Mouse (Mus musculus): ENCODE measurements around the gene Ctxn2. TPM values are rescaled to one million over a fixed set of nuclear protein-coding genes. Genes with fewer than 3 reads are reported as not detected.
"Not testable (repeated sequence)": the region's sequence is repeated elsewhere in the genome, so short reads cannot be mapped to it uniquely, and the experiment has no call there.

Gene Ctxn2
- 0.28 and 0.33 TPM in 2 replicates for polyA plus RNA-seq (2015; fragmentation: Nextera tagmentation; extraction: Ambion mirVana)

DNA sequence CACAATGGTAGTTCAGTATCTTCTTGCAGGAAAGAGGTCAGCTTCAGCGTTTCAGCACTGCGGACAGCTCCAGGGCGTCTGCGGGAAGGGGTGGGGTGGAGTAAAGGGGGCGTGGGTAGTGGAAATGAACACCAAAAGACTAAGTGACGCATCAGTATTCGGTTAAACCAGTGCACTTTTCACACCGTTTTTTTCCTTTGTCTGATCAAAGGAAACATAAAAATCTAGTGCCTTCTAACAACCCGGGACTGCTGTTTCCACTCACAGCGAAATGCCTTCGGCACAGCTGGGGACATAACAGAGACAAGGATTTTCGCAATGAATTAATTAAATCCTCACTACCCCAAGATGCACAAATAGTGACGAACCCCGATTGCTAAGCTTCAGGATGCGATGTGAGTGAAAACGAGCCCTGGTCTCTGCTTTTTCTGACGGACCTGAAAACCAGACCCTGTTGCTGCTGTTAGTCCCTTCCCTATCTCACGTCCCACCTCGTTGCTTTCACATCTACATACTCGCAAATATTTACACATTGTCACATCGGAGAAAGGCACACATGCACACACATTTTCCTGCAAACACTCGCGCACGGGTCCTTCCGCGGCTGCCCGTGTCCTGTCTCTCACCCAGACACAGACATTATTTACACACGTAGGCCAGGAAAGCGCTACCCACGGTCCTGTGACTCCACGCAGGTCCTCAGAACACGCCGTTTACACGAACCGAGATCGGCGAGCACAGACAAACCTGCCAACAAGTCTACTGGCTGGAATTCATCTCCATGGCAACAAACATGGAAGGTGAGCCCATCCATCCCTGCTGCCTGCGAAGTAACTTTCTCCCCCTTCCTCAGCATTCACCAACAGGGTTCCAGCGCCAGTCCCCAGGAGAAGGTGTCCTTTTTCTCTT lies at the start of gene Ctxn2:
TSS of gene Ctxn2 (plus strand) at position 790 of the 909 bp plus-strand sequence.
- H3K4me2 ChIP-seq (replicated peaks; ENCODE audit: low read depth) = peak within 1 kb of the TSS; percentile 50
- H3K9ac ChIP-seq (ENCODE audit: low read length) = no peak within 1 kb of the TSS
- no peaks in the 10 kb centered on the region for H3K4me1 ChIP-seq (replicated peaks; ENCODE audit: control insufficient read depth, insufficient read depth)
- H3K9me3 ChIP-seq (ENCODE audit: control insufficient read depth, low read length) = no peaks in the 10 kb centered on the region
- no peaks in the 10 kb centered on the region for H3K36me3 ChIP-seq (ENCODE audit: control insufficient read depth, insufficient read depth, low read length)
- no peak within 1 kb of the TSS for H3K27ac ChIP-seq (replicated peaks)
- TF ChIP-seq EP300 (optimal IDR thresholded peaks at IDR 0.05) (no peak), CTCF (IDR thresholded peaks at IDR 0.05; ENCODE audit: low read depth) (no peak)
- H3K4me3 ChIP-seq (ENCODE audit: low read depth, low read length) = peak within 1 kb of the TSS; percentile 20
- WGBS = 1% methylated on average over 39 of the region's 39 CpGs
- no peaks in the 10 kb centered on the region for H3K27me3 ChIP-seq (ENCODE audit: control insufficient read depth, insufficient read depth, low read length)
- DNase-seq (ENCODE audit: low spot score) = peak; percentile 86
- ATAC-seq (ENCODE audit: low FRiP score, low TSS enrichment) = 0 out of 2 replicates have a peak, but pooled peaks have one; percentile 56

DNA sequence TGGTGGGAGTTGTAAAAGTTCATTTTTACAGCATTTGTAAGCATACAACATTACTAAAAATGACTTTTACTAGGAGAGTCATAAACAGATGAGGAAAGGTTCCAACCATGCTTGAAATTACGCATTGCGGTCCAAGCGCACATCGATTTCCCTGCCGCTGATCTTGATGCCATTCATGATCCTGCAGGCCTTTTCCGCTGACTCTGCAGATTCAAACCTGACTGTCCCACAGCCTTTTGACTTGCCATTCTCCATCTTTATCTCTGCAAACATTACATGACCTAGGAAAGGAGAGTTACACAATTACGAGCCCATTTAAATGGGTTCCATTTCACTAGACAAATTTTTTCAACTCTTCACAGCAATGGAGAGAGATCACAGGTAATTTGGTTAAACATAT lies 47.7 kb upstream of the Ctxn2 start:
- ATAC-seq (ENCODE audit: low FRiP score, low TSS enrichment) (no peak), DNase-seq (ENCODE audit: low spot score) (no peak)
- no peaks in the 10 kb centered on the region for H3K27me3 ChIP-seq (ENCODE audit: control insufficient read depth, insufficient read depth, low read length)
- TF ChIP-seq EP300 (optimal IDR thresholded peaks at IDR 0.05) = no peak
- no peak for TF ChIP-seq CTCF (IDR thresholded peaks at IDR 0.05; ENCODE audit: low read depth)
- 95% methylated on average over 7 of the region's 7 CpGs for WGBS
- no peak overlapping the region for H3K27ac ChIP-seq (replicated peaks)
- no peaks in the 10 kb centered on the region for H3K4me1 ChIP-seq (replicated peaks; ENCODE audit: control insufficient read depth, insufficient read depth)
- no peaks in the 10 kb centered on the region; the same call in 1 of the 2 replicates for H3K36me3 ChIP-seq (ENCODE audit: control insufficient read depth, insufficient read depth, low read length)
- no peak overlapping the region for H3K4me2 ChIP-seq (replicated peaks; ENCODE audit: low read depth)
- no peaks in the 10 kb centered on the region for H3K9me3 ChIP-seq (ENCODE audit: control insufficient read depth, low read length)
- no peak overlapping the region for H3K4me3 ChIP-seq (ENCODE audit: low read depth, low read length)
- no peak overlapping the region for H3K9ac ChIP-seq (ENCODE audit: low read length)

DNA sequence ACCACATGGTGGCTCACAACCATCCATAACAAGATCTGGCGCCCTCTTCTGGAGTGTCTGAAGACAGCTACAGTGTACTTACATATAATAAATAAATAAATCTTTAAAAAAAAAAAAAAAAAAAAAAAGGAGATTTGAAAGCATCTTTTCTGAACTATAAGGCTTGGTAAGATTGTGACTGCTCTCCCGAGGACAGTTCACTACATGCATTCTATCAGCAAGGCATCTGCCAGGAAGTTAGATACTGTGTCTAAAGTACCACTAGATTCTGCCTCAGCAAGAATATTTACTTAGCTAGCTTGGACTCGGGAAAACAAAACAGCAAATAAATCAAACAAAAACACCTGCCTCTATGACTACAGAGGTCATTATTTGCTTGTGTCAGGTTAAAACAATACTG lies 44.4 kb upstream of the Ctxn2 start:
- H3K9me3 ChIP-seq (ENCODE audit: control insufficient read depth, low read length); H3K4me2 ChIP-seq (replicated peaks; ENCODE audit: low read depth); H3K4me1 ChIP-seq (replicated peaks; ENCODE audit: control insufficient read depth, insufficient read depth); H3K9ac ChIP-seq (ENCODE audit: low read length); H3K27me3 ChIP-seq (ENCODE audit: control insufficient read depth, insufficient read depth, low read length); ATAC-seq (ENCODE audit: low FRiP score, low TSS enrichment); H3K27ac ChIP-seq (replicated peaks); H3K36me3 ChIP-seq (ENCODE audit: control insufficient read depth, insufficient read depth, low read length); H3K4me3 ChIP-seq (ENCODE audit: low read depth, low read length); DNase-seq (ENCODE audit: low spot score): not testable (repeated sequence)
- WGBS = 63% methylated on average over 3 of the region's 3 CpGs

DNA sequence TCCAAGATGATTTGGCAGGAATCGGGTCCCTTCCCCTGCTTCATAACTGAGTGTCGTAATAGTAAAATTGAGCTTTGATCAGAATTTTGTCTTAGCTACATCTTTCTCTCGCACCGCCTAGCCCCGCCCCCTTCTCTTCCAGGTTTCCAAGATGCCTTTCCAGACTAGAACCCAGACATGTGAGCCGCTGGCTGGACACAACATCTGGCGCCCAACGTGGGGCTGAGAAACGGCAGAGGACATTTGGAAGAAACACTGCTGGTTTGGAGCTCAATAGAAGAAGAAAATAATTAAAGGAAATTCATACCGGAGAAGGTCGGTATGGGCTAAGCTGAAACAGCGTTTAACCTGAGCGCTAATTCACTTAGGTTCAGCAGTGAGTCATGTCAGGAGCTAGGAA lies 32.0 kb upstream of the Ctxn2 start:
- H3K27ac ChIP-seq (replicated peaks); H3K9me3 ChIP-seq (ENCODE audit: control insufficient read depth, low read length); H3K4me2 ChIP-seq (replicated peaks; ENCODE audit: low read depth); H3K4me1 ChIP-seq (replicated peaks; ENCODE audit: control insufficient read depth, insufficient read depth); H3K4me3 ChIP-seq (ENCODE audit: low read depth, low read length); H3K36me3 ChIP-seq (ENCODE audit: control insufficient read depth, insufficient read depth, low read length); H3K27me3 ChIP-seq (ENCODE audit: control insufficient read depth, insufficient read depth, low read length); H3K9ac ChIP-seq (ENCODE audit: low read length); DNase-seq (ENCODE audit: low spot score); ATAC-seq (ENCODE audit: low FRiP score, low TSS enrichment): not testable (repeated sequence)
- 98% methylated on average over 13 of the region's 13 CpGs for WGBS

DNA sequence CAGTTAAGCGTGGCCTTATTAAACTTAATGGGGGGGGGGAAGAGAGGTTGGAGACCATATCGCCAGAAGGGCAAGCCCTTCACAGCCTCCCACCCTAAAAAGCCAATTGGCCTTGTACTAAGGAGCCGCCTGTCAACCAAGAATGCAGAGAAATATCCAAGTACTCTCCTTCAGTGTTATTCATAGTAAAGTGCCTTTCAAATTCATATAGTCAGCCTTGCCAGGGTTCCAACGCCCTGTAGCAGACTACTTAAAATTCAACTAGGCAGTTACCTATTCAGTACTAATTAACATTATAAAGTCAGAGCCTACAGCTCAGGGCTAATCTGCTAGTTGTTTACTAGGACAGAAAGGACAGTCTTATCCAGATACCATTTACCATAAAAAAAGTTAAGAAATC lies 30.0 kb upstream of the Ctxn2 start:
- not testable (repeated sequence) for H3K4me2 ChIP-seq (replicated peaks; ENCODE audit: low read depth); H3K4me3 ChIP-seq (ENCODE audit: low read depth, low read length); H3K36me3 ChIP-seq (ENCODE audit: control insufficient read depth, insufficient read depth, low read length); H3K9ac ChIP-seq (ENCODE audit: low read length); ATAC-seq (ENCODE audit: low FRiP score, low TSS enrichment); DNase-seq (ENCODE audit: low spot score); H3K27me3 ChIP-seq (ENCODE audit: control insufficient read depth, insufficient read depth, low read length); H3K27ac ChIP-seq (replicated peaks); H3K9me3 ChIP-seq (ENCODE audit: control insufficient read depth, low read length); H3K4me1 ChIP-seq (replicated peaks; ENCODE audit: control insufficient read depth, insufficient read depth)
- 97% methylated on average over 4 of the region's 4 CpGs for WGBS

DNA sequence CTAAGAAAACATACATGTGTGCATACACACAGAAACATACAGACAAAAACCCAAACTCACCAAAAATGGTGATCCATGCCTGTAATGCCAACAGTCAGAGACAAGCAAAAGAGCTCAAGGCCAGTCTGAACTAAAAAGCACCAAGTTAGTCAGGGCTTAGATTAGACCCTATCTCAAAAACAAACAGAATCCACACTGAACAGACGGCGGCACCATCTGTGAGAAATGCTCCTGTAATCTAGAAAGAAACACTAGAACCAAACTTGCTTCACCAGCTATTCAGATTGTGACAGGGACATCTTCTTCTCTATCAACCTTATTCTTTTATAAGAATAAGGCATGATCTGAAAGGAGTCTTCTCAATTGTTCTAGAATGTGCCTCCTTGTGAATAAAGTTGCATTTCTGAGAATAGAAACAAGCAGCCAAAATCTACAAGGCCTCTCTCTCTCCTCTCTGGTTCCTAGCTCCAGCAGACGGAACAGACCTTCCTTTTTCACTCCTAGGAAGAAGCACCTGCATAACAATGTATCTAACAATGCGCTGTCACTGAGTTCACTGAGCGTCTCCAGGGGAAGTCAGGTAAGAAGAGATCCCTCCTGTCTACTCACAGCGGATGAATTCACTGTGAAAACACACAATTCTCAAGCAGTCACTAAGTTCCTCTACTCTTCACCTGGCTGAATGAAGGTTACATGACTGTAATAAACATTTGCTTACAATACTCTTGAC lies 16.9 kb upstream of the Ctxn2 start:
- Histone ChIP-seq H3K9me3 (ENCODE audit: control insufficient read depth, low read length) (no peaks in the 10 kb centered on the region), H3K27me3 (ENCODE audit: control insufficient read depth, insufficient read depth, low read length) (no peaks in the 10 kb centered on the region), H3K4me1 (replicated peaks; ENCODE audit: control insufficient read depth, insufficient read depth) (no peaks in the 10 kb centered on the region), H3K9ac (ENCODE audit: low read length) (no peak overlapping the region), H3K4me2 (replicated peaks; ENCODE audit: low read depth) (no peak overlapping the region), H3K4me3 (ENCODE audit: low read depth, low read length) (no peak overlapping the region), H3K36me3 (ENCODE audit: control insufficient read depth, insufficient read depth, low read length) (no peaks in the 10 kb centered on the region), H3K27ac (replicated peaks) (no peak overlapping the region)
- no peak for DNase-seq (ENCODE audit: low spot score)
- 78% methylated on average over 6 of the region's 6 CpGs for WGBS
- TF ChIP-seq EP300 (optimal IDR thresholded peaks at IDR 0.05) = no peak
- no peak for TF ChIP-seq CTCF (IDR thresholded peaks at IDR 0.05; ENCODE audit: low read depth)
- no peak for ATAC-seq (ENCODE audit: low FRiP score, low TSS enrichment)

Data from stomach, postnatal 0 days (tissue).